Mouse (Mus musculus) left cerebral cortex, postnatal 10 days (tissue): Measurements from ENCODE around the gene Hist1h2ae. TPM values are rescaled to one million over a fixed set of nuclear protein-coding genes. Genes with fewer than 3 reads are reported as not detected.

Experiments
- DNase-seq, 2 experiments: peaks; one replicate each; pipeline ENCODE4 v3.0.0; 2021 to 2022; ENCODE audit warnings: low spot score in 2 of 2, mixed read lengths in 1 of 2; ENCODE audit errors: extremely low spot score in 1 of 2
- intact Hi-C: fragments of 180-260 bp; cut with DNase I; formaldehyde crosslinking; loops from one replicate; pipeline ENCODE4 v1.15.1; 2025
- microRNA-seq: library from miRNA; unstranded; fragments of <30 nt; microRNA quantifications from one replicate; pipeline ENCODE4 v1.2.0, GENCODE M21; 2022
- total RNA-seq, 2 experiments: library from RNA; stranded (reverse); gene quantifications; 2 replicates each; pipeline ENCODE4 v1.2.3; 2021

Hist1h2ae gene
- total RNA-seq, 2 experiments from 2014 or later = 9.5 to 14.3 TPM

DNA sequence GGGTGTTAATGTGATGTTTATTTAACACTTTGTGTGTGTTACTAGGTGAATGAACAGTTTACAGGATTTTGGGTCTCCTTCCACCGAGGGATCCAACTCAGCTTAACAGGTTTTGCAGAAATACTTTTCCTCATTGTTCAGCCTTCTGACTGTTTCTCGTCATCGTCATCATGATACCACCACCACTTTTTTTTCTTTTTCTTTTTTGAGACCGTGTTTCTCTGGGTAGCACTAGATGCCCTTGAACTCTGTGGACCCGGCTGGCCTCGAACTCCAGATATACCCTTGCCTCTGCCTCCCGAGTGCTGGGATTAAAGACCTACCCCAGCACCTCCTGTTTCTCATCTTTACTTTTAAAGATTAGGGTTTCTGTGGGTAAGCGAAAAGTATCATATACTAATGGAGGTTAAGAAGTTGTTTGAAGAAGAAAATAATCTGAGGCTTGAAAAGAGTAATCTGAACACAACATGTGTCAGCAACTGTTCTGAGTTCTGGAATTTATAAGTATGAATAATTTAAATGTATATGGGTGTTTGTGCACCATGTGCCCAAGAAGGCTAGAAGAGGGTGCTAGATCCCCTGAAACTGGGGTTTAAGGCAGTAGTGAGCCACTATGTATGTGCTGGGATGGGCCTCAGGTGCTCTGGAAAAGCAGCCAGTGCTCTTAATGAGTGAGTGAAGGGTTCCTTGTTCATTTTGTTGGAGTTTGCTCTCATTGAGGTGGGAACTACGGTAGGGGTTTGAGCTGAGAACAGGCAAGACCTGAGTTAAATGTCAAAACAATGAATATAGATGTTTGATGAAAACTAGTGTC is 38.6 kb downstream of the Hist1h2ae start:
- no peak for DNase-seq
- intact Hi-C loops = no loop called here

DNA sequence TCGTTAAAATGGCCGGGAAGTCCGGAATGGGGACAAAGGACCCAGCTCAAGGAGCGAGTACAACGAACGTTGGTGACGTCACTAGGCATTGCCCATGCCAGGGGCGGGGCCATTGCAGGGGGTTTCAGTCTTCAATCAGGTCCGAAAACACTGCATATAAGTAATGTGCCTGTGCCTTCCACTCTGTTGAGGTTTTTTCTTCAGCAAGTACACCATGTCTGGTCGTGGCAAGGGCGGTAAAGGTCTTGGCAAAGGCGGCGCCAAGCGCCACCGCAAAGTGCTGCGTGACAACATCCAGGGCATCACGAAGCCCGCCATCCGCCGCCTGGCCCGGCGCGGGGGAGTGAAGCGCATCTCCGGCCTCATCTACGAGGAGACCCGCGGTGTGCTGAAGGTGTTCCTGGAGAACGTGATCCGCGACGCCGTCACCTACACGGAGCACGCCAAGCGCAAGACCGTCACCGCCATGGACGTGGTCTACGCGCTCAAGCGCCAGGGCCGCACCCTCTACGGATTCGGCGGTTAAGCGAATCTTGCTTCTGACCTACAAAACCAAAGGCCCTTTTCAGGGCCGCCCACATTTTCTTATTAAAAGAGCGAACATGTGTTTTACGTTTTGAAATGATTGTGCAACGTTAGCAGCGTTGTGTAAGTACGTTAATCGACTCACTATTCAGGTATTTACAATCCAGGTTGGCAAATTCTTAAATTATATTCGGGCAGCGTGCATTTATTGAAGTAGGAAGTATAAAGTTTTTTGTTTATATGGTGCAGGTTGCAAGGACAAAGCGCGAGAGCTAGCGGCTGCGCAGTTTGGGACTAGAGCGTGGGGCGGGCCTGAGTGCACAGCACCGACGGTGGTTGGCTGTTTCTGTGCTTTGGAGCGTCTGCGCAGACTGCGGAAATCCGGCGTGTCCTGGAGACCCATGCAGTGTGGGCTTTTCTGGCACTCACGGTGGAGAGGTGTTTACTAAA is 39.8 kb downstream of the Hist1h2ae start, which contains the start of gene Hist1h4h:
Gene Hist1h4h, plus strand, starts transcription at position 150 of the 975 bp plus-strand sequence.
- peak; percentile 97 to 99 for DNase-seq
- intact Hi-C loops = no loop called here

DNA sequence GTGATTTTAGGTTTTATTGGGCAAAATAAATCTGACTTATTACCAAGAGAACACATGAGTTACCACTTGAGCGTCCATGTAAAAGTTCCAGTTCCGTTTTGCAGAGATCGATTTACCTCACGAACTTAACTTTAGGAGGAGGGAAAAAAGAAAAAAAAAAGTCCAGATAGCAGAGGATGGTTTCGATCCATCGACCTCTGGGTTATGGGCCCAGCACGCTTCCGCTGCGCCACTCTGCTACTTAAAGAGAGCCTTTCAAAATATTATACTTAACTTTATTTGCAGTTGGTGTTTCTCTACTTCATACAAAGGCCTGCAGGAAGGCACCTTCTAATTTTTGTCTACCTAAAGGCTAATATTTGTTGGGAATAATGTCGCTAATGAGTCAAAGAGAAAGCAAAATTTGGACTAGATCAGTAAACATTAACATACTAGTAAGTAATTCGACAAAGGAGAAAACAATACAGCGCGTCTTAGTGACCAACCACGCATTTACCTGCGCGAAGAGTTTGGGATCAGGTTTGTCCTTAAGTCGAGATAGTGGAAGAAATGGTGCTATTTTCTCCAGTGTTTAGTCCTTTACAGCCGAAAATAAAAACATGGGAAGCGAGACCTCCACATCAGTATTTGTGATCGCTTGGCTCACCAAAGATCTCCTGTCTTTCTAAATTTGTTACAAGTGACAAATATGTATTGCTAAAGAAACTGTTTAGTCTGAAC is 40.7 kb downstream of the Hist1h2ae start:
- intact Hi-C loops = no loop called here
- DNase-seq = peak; percentile 45 to 68

DNA sequence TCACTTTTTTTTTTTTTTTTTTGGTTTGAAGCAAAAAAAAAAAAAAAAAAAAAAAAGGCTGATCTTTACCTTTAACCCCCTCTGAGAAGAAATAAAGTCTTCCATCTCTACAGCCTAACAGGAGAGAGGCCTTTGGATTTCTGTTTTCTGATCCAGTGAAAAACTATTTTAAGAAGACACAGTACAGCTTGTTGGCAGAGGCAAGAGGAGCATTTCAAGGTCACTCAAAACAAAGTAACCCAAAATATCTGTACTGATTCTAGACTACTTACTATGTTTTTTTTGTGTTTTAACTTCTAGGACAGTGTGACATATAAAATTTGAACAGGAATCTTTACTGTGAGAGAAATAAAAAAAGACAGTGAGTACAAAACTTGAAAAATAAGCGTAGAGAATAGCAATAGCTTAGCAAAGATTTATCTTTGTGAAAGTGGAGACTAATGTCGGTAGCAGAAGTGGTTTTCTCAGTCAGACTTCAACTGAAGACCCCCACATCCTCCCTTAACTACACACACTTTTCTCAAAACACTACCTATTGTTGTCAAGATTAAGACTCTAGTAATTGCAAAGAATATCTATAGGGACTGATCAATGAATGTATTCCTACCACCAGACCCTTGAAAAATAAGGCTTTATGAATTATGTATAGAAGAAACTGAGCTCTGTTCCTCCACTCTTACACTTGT is 41.4 kb downstream of the Hist1h2ae start:
- intact Hi-C loops = no loop called here

DNA sequence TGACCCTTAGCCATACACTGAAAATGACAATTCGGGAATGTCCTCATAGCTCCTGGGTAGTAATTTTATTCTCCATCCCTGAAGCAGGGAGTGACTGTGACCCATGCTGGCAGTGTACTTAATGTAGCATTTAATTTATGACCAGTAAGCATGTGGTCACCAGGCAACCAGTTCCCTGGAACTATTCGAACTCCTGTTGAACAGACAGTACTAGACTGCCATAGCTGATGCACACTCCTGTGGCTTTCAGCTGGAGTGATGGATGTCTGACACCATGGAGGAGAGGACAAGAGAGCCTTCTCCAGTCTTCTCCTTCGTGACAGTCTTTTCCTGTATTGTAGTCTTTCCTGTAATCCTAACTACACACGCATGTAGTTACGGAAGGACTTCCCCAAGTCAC is 42.0 kb downstream of the Hist1h2ae start:
- intact Hi-C loops = no loop called here
- DNase-seq = no peak

More for the DNA sequence above, 41.4 kb downstream of the Hist1h2ae start:
- no peak for DNase-seq

DNA sequence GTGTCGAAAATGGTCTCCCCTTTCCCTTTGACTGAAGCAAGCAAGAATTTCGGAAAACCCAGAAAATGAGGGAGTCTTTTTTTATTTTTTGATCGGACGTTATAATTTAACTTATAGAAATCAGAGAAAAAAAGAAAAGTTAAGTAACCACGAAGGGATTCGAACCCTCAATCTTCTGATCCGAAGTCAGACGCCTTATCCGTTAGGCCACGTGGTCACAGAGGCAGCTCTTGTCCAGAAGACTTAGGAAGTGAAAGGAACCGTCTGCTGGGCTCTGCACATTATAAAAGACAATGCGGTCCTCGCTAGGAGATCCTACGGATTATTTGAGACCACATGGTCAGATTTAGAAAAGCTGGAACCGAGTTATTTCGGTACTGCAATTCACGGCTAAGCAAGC is 44.7 kb downstream of the Hist1h2ae start:
- intact Hi-C loops = no loop called here
- DNase-seq = peak; percentile 85 to 92

DNA sequence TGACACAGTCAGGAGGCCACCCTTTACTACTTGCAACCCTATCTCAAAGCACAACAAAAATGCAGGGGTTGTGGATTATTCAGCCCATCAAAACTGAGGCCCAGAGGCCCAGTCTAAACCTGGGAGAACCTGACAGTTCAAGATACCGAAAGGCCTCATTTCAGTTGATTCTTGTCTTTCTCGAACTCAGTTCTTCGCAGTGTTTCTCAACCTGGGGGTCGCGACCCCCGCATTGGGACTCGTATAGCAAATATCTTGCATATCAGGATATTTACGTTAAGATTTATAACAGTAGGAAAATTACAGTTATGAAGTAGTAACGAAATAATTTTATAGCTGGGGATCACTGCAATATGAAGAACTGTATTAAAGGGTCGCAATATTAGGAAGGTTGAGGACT is 45.1 kb downstream of the Hist1h2ae start:
- no peak for DNase-seq
- intact Hi-C loops = no loop called here

DNA sequence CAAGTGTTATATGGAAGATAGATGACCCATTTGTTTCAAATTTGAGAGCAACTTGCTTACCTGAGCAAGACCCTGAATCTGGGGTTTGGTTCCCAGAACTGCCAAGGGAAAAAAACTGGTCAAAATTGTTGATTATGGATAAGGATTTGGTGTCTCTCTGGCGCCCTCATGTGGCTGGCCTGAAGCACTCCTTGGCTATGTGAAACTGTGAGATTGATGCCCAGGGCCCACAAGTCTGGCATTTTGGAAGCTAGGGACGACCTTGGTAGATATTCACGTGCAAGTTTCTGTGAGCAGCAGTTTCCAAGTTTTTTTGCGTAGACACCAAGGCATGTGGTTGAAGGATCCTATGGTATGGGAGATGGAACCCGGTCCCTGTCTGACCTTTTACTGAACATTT is 46.4 kb downstream of the Hist1h2ae start:
- DNase-seq = peak in 1 of 2 experiments; percentile 81

DNA sequence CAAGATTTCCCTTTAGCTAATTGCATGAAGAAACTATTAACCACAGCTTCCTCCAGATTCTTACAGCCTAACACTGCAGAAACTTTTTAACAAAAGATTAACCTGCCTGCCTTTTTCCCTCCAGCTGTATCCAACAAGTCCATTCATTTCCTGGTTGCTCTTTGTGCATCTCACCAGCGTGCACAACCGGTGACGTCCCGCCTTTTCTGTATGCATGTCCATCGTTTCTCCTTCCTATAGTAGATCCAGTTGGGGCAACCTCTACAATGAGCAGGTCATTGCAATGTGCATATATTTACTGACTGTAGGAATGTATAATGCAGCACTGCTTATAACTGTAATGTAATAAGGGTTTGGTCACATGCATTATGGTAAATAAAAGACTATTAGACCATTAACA is 47.0 kb downstream of the Hist1h2ae start:
- intact Hi-C loops = loop anchor here (5.0 kb wide), 1 partner anchor 1497 kb away; no protein-coding TSS in a partner anchor
- no peak for DNase-seq

More for the DNA sequence above, 46.4 kb downstream of the Hist1h2ae start:
- intact Hi-C loops = loop anchor here (5.0 kb wide), 1 partner anchor 1497 kb away; no protein-coding TSS in a partner anchor

DNA sequence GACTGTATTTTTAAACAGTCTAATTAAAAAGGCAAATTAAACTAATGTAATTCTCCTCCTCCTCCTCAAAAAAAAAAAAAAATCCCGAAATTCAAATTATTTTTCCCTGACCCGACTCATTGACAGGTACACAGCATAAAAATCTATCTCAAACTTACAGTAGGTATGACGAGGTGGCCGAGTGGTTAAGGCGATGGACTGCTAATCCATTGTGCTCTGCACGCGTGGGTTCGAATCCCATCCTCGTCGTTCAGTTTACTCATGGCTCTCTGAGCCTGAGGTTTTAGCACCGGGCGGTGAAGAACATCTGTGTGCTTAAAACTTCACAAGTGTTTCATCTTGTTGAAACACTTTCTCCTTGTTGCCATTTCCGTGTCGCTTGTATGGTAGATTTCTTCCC is 49.3 kb downstream of the Hist1h2ae start:
- peak; percentile 66 to 75 for DNase-seq
- intact Hi-C loops = loop anchor here (5.0 kb wide), 1 partner anchor 1494 kb away; no protein-coding TSS in a partner anchor

Small RNA genes lying within 50 kb of the gene (microRNA-seq; reads per million reads assigned to microRNA genes)
- gene Gm44297 = not detected
- not detected for gene Gm44359
- not detected for gene Gm44394

Other genes with a start within 250 kb of the Hist1h2ae start
- 10 to 100 TPM; 38.1 to 40.8 TPM for gene Zfp322a, start 202.0 kb downstream of the Hist1h2ae start, total RNA-seq
- gene Abt1, start 147.4 kb downstream of the Hist1h2ae start, total RNA-seq = 1 to 10 TPM; 6.3 to 6.5 TPM
- not detected for gene Btn1a1, start 105.3 kb downstream of the Hist1h2ae start, total RNA-seq
- under 1 TPM; 0.75 to 0.88 TPM for gene Btn2a2, start 82.4 kb downstream of the Hist1h2ae start, total RNA-seq
- gene Hist1h4h, start 40.2 kb downstream of the Hist1h2ae start, total RNA-seq = 100 to 1,000 TPM; 265 to 270 TPM
- 10 to 100 TPM; 27.0 to 28.3 TPM for gene Hist1h2af, start 37.3 kb downstream of the Hist1h2ae start, total RNA-seq
- gene Hist1h3g, start 35.8 kb downstream of the Hist1h2ae start, total RNA-seq = 10 to 100 TPM in 1 of 2 experiments, 1 to 10 TPM in 1; 9.7 to 10.4 TPM
- 1 to 10 TPM; 1.4 to 1.7 TPM for gene Hist1h2bh, start 27.8 kb downstream of the Hist1h2ae start, total RNA-seq
- 10 to 100 TPM; 22.6 to 23.0 TPM for gene Hist1h3f, start 27.2 kb downstream of the Hist1h2ae start, total RNA-seq
- gene Hist1h4f, start 19.6 kb downstream of the Hist1h2ae start, total RNA-seq = 100 to 1,000 TPM; 148 to 159 TPM
- 1 to 10 TPM; 4.5 to 5.3 TPM for gene Hist1h1d, start 18.0 kb downstream of the Hist1h2ae start, total RNA-seq
- gene Hist1h3e, start 8.9 kb downstream of the Hist1h2ae start, total RNA-seq = 10 to 100 TPM; 65.0 to 81.2 TPM
- gene Hist1h2bg, start 176 bp upstream of the Hist1h2ae start, total RNA-seq = 100 to 1,000 TPM in 1 of 2 experiments, 10 to 100 TPM in 1; 94.0 to 103 TPM
- gene Hist1h2bf, start 3.0 kb upstream of the Hist1h2ae start, total RNA-seq = 10 to 100 TPM; 38.1 to 39.3 TPM
- gene Hist1h2ad, start 3.2 kb upstream of the Hist1h2ae start, total RNA-seq = 1 to 10 TPM; 5.8 to 9.4 TPM
- gene Hist1h3d, start 4.5 kb upstream of the Hist1h2ae start, total RNA-seq = 1 to 10 TPM; 8.4 to 9.1 TPM
- 100 to 1,000 TPM; 134 to 145 TPM for gene Hist1h4d, start 10.4 kb upstream of the Hist1h2ae start, total RNA-seq
- 1 to 10 TPM; 6.8 to 7.2 TPM for gene Hist1h2be, start 49.9 kb upstream of the Hist1h2ae start, total RNA-seq
- gene Hist1h1e, start 51.3 kb upstream of the Hist1h2ae start, total RNA-seq = 10 to 100 TPM; 62.5 to 68.0 TPM
- gene Hist1h2ac, start 112.7 kb upstream of the Hist1h2ae start, total RNA-seq = 1 to 10 TPM; 2.4 to 2.9 TPM
- 10 to 100 TPM; 17.4 to 21.2 TPM for gene Hist1h2bc, start 113.0 kb upstream of the Hist1h2ae start, total RNA-seq
- not detected for gene Hist1h1t, start 124.6 kb upstream of the Hist1h2ae start, total RNA-seq
- 100 to 1,000 TPM in 1 of 2 experiments, 10 to 100 TPM in 1; 94.0 to 104 TPM for gene Hist1h4c, start 127.2 kb upstream of the Hist1h2ae start, total RNA-seq
- gene Hfe, start 139.6 kb upstream of the Hist1h2ae start, total RNA-seq = 1 to 10 TPM; 2.0 to 2.5 TPM
- 10 to 100 TPM; 75.9 to 81.0 TPM for gene Hist1h1c, start 167.6 kb upstream of the Hist1h2ae start, total RNA-seq
- 10 to 100 TPM; 13.2 to 15.0 TPM for gene Hist1h3c, start 174.4 kb upstream of the Hist1h2ae start, total RNA-seq
- 10 to 100 TPM; 25.4 to 26.6 TPM for gene Hist1h2bb, start 175.5 kb upstream of the Hist1h2ae start, total RNA-seq
- gene Hist1h2ab, start 179.9 kb upstream of the Hist1h2ae start, total RNA-seq = 10 to 100 TPM; 43.9 to 44.2 TPM
- 10 to 100 TPM; 37.4 to 47.0 TPM for gene Hist1h3b, start 181.0 kb upstream of the Hist1h2ae start, total RNA-seq
- gene Hist1h4b, start 185.8 kb upstream of the Hist1h2ae start, total RNA-seq = 10 to 100 TPM; 79.7 to 80.1 TPM
- 10 to 100 TPM; 77.4 to 83.3 TPM for gene Hist1h4a, start 190.0 kb upstream of the Hist1h2ae start, total RNA-seq
- 10 to 100 TPM; 53.3 to 58.4 TPM for gene Hist1h3a, start 191.2 kb upstream of the Hist1h2ae start, total RNA-seq
- 10 to 100 TPM; 32.9 to 36.8 TPM for gene Hist1h1a, start 192.4 kb upstream of the Hist1h2ae start, total RNA-seq
- gene Trim38, start 198.7 kb upstream of the Hist1h2ae start, total RNA-seq = under 1 TPM; 0.36 to 0.54 TPM
- gene Slc17a2, start 235.8 kb upstream of the Hist1h2ae start, total RNA-seq = not detected